Mouse (Mus musculus) liver, adult 2 months (tissue): Measurements from ENCODE around the gene Pcsk1n.

Source experiments
- CTCF ChIP-seq: fragments of 200-500 bp; IDR thresholded peaks from 2 replicates; pipeline ENCODE4 v1.5.1; 2011; ENCODE audit warnings: low read depth, low read length, control low read depth
- POLR2A ChIP-seq: fragments of 200-500 bp; IDR thresholded peaks from 2 replicates; pipeline ENCODE4 v1.6.1; 2011; ENCODE audit warnings: low read length, control low read depth; ENCODE audit not compliant: insufficient read depth; ENCODE audit errors: extremely low read depth

GRCm38 (mm10) chrX:7878007-7878419 is 41.6 kb upstream of the Pcsk1n start, which contains the start of gene Pim2:
- no peak for TF ChIP-seq POLR2A
- no peak for TF ChIP-seq CTCF
